Mouse (Mus musculus): ENCODE data around the gene 2900011O08Rik.

GRCm38 (mm10) chr16:13992518-13993248, 6.3 kb downstream of the 2900011O08Rik start:
- TF ChIP-seq CTCF (IDR thresholded peaks at IDR 0.05; ENCODE audit: low read depth) (no peak), EP300 (IDR thresholded peaks at IDR 0.05; ENCODE audit: low read depth) (no peak)
